Mouse (Mus musculus) adrenal gland, postnatal 14 days (tissue): ENCODE results near the gene 1700008P02Rik. TPM values are rescaled to one million over a fixed set of nuclear protein-coding genes. Genes with fewer than 3 reads are reported as not detected.
"Not testable (repeated sequence)": the region's sequence is repeated elsewhere in the genome, so short reads cannot be mapped to it uniquely, and the experiment has no call there.

Experiments
- DNase-seq: peaks from one replicate; pipeline ENCODE4 v3.0.0; 2021; ENCODE audit warnings: mixed read lengths
- long read RNA-seq, 2 experiments: library from polyadenylated mRNA; stranded (forward); transcript quantifications; one replicate each; pipeline ENCODE4 v2.0.0; 2021
- total RNA-seq: library from RNA; stranded (reverse); gene quantifications from 2 replicates; pipeline ENCODE4 v1.2.3, GENCODE M21; 2021

Gene 1700008P02Rik
- not detected in 2 replicates for total RNA-seq
- long read RNA-seq, experiment 1 = 0 reads
- long read RNA-seq, experiment 2 = 0 reads

DNA sequence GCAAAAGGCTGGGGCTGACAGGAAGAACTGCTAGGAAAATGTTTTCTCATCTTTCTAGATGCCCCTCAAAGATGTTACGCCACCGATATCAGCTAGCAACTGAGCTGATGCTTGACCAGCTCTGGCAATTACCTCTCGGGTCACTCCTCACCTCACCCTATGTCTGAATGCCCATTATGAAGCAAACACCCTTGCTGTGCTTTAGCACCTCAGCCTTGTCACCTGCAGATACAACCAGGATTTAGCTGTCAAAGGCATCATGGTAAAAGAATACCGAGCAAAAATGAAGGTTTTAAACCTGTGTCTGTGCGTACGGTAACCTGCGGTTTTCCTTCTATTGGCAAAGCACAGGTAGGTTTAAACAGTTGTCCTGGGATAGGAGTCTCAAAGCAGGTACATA, at the start of gene 1700008P02Rik:
TSS of gene 1700008P02Rik (minus strand) at position 101 of the 400 bp plus-strand sequence.
- DNase-seq = no peak

DNA sequence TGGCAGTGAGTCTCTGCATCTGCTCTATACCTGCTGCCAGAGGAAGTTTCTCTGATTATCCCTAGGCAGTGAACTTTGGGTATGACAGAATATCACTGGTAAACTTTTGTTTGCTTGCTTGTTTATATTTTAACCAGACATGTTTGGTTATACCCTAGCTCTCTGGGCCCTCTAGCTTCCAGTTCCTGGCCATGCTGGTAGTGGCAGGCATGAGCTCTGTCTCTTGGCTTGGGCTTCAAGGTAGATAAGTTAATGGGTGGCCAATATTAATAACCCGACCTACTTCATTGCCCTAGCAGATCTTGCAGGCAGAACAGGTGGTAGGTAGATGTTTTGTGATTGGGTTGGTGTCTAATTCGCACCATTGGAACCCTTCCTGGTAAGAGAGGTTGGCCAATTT, 29.2 kb upstream of the 1700008P02Rik start:
- DNase-seq = no peak

DNA sequence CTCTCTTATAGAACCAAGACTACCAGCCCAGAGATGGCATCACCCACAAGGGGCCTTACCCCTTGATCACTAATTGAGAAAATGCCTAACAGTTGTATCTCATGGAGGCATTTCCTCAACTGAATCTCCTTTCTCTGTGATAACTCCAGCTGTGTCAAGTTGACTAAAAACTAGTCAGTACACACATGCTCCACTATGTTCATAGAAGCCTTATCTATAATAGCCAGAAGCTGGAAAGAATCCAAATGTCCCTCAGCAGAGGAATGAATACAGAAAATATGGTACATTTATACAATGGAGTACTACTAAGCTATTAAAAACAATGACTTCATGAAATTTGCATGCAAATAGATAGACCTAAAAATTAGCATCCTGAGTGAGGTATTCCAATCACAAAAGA, 17.9 kb upstream of the 1700008P02Rik start:
- not testable (repeated sequence) for DNase-seq

DNA sequence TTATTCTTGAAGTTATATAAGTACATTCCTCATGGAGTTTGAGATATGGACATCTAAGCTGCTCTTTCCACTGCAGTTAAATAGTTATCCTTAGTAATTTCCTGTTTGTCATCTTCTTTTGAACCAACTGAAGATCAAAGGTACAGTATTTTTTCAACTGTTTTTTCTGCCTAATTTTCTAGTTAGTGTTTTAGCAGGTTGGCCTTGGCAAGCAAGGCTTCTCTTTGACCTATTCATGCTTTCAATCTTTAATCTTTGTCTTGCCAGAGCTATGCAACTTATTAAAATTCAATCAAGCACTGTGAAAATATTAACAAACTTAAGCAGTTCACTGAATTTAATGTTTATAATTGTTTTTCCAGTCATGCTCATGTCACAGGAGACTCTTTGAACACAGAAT, 14.0 kb upstream of the 1700008P02Rik start:
- no peak for DNase-seq

DNA sequence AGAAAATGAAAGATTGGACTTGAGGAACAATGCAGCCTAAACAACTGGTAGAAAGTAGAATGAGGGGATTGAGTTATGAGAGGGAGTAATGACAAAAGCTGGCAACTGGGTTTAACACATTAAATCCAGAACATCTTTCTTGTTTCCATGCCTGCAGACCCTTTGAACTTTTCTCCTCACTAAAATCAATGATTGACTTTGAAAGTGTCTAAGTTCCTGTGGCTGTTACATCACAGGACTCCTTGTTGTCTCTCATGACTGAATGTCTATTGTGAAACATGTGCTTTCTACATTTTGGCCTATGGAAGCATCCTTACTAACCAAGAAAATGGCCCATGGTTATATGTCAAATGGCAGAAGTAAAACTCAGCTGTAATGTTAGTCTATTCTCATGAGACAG, 2.4 kb downstream of the 1700008P02Rik start:
- no peak for DNase-seq
